ENCODE assay signal across 28 mouse cellular contexts in the genomic region with DNA sequence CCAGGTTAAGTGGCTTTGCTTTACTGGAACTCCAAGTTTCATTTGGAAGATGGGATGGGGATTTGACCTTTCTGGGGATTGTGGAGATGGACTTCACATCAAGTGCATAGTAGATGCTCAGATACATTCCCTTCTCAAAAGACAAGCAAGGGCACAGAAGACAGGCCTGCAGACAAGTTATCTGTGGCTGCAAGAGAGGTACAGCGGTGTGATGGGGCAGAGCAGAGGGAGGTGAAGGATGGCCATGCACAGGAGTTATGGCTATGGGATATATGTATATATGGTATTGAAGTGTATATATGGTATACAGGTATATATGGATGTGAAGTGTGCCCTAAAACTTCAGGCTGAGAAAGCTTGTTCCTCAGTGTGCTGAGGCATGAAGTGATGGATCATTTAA.
DNase-seq lines count a peak whose midpoint lies in the region; ATAC-seq and TF ChIP-seq lines count a peak whose summit lies in the region.
"Had no signal": no experiment of that assay in that cellular context is flagged by ENCODE, and none has a peak within 500 bp of the region (broad histone marks: within the 10 kb centered on the region; RNA-seq: fewer than 3 reads in every experiment).

No protein-coding gene starts in this region.

- peaks cover 11% of the 10 kb centered on the region for H3K4me1 ChIP-seq in hindbrain, embryonic 13.5 days (replicated peaks)
- H3K4me1 ChIP-seq in hindbrain, embryonic 10.5 days (replicated peaks): 0 out of 2 replicates have a peak, but pooled peaks cover 4% of the 10 kb centered on the region
- 0 out of 2 replicates have a peak, but pooled peaks cover 9% of the 10 kb centered on the region for H3K4me1 ChIP-seq in midbrain, embryonic 15.5 days
- H3K4me1 ChIP-seq in midbrain, embryonic 10.5 days: peaks cover 9% of the 10 kb centered on the region
- peaks cover 39% of the 10 kb centered on the region for H3K4me1 ChIP-seq in liver, embryonic 13.5 days (replicated peaks)
- no peaks in the 10 kb centered on the region for H3K4me1 ChIP-seq in neural tube, embryonic 15.5 days
- no peaks in the 10 kb centered on the region for H3K4me1 ChIP-seq in lung, postnatal 0 days (ENCODE audit: insufficient read depth, low read depth, low read length)
- H3K4me1 ChIP-seq: embryonic facial prominence, embryonic 12.5 days; heart, embryonic 13.5 days; stomach, embryonic 15.5 days had no signal

- H3K9me3 ChIP-seq in hindbrain, embryonic 13.5 days: no peaks in the 10 kb centered on the region
- H3K9me3 ChIP-seq in hindbrain, embryonic 10.5 days: no peaks in the 10 kb centered on the region
- no peaks in the 10 kb centered on the region for H3K9me3 ChIP-seq in midbrain, embryonic 15.5 days
- H3K9me3 ChIP-seq in midbrain, embryonic 10.5 days (replicated peaks): no peaks in the 10 kb centered on the region
- no peaks in the 10 kb centered on the region for H3K9me3 ChIP-seq in liver, embryonic 13.5 days (replicated peaks)
- no peaks in the 10 kb centered on the region for H3K9me3 ChIP-seq in neural tube, embryonic 15.5 days (replicated peaks)
- H3K9me3 ChIP-seq in lung, postnatal 0 days (ENCODE audit: low read length): no peaks in the 10 kb centered on the region
- H3K9me3 ChIP-seq: embryonic facial prominence, embryonic 12.5 days; heart, embryonic 13.5 days; midbrain, embryonic 12.5 days; stomach, embryonic 15.5 days had no signal

- H3K27me3 ChIP-seq in hindbrain, embryonic 13.5 days: no peaks in the 10 kb centered on the region
- H3K27me3 ChIP-seq in hindbrain, embryonic 10.5 days (ENCODE audit: insufficient read depth, poor library complexity, severe bottlenecking): no peaks in the 10 kb centered on the region
- H3K27me3 ChIP-seq in midbrain, embryonic 15.5 days (replicated peaks): no peaks in the 10 kb centered on the region
- no peaks in the 10 kb centered on the region for H3K27me3 ChIP-seq in midbrain, embryonic 10.5 days (ENCODE audit: low read depth, poor library complexity, severe bottlenecking)
- no peaks in the 10 kb centered on the region for H3K27me3 ChIP-seq in liver, embryonic 13.5 days
- no peaks in the 10 kb centered on the region for H3K27me3 ChIP-seq in neural tube, embryonic 15.5 days (replicated peaks)
- H3K27me3 ChIP-seq in lung, postnatal 0 days (replicated peaks; ENCODE audit: insufficient read depth, low read length): no peaks in the 10 kb centered on the region
- H3K27me3 ChIP-seq: embryonic facial prominence, embryonic 12.5 days; heart, embryonic 13.5 days; midbrain, embryonic 12.5 days; stomach, embryonic 15.5 days had no signal

- no peak overlapping the region for H3K4me3 ChIP-seq in hindbrain, embryonic 13.5 days
- H3K4me3 ChIP-seq in hindbrain, embryonic 10.5 days: no peak overlapping the region
- H3K4me3 ChIP-seq in midbrain, embryonic 15.5 days: no peak overlapping the region
- H3K4me3 ChIP-seq in midbrain, embryonic 10.5 days: no peak overlapping the region
- no peak overlapping the region for H3K4me3 ChIP-seq in liver, embryonic 13.5 days (replicated peaks)
- no peak overlapping the region for H3K4me3 ChIP-seq in neural tube, embryonic 15.5 days (replicated peaks)
- no peak overlapping the region for H3K4me3 ChIP-seq in lung, postnatal 0 days (ENCODE audit: low read depth, low read length)
- H3K4me3 ChIP-seq: embryonic facial prominence, embryonic 12.5 days; heart, embryonic 13.5 days; midbrain, embryonic 12.5 days; myocyte; stomach, embryonic 15.5 days had no signal

- TF ChIP-seq EP300 in lung, postnatal 0 days (IDR thresholded peaks at IDR 0.05): no peak

- H3K9ac ChIP-seq in hindbrain, embryonic 13.5 days: no peak overlapping the region
- no peak overlapping the region for H3K9ac ChIP-seq in midbrain, embryonic 15.5 days
- H3K9ac ChIP-seq in liver, embryonic 13.5 days: no peak overlapping the region
- H3K9ac ChIP-seq in neural tube, embryonic 15.5 days (replicated peaks): no peak overlapping the region
- H3K9ac ChIP-seq in lung, postnatal 0 days (replicated peaks; ENCODE audit: low read depth): no peak overlapping the region
- H3K9ac ChIP-seq: embryonic facial prominence, embryonic 12.5 days; forebrain, postnatal 0 days; heart, embryonic 13.5 days; lung, embryonic 14.5 days; midbrain, embryonic 12.5 days; stomach, embryonic 15.5 days had no signal

- H3K4me2 ChIP-seq in hindbrain, embryonic 13.5 days: no peak overlapping the region
- H3K4me2 ChIP-seq in midbrain, embryonic 15.5 days: no peak overlapping the region
- H3K4me2 ChIP-seq in liver, embryonic 13.5 days: peak overlapping the region; percentile 50
- H3K4me2 ChIP-seq in neural tube, embryonic 15.5 days: no peak overlapping the region
- H3K4me2 ChIP-seq in lung, postnatal 0 days (replicated peaks; ENCODE audit: low read depth, low read length): no peak overlapping the region
- H3K4me2 ChIP-seq: embryonic facial prominence, embryonic 12.5 days; heart, embryonic 13.5 days; lung, embryonic 14.5 days; midbrain, embryonic 12.5 days; stomach, embryonic 15.5 days had no signal

- 0 out of 2 replicates have a peak overlapping the region, but pooled peaks have one; percentile 66 for H3K27ac ChIP-seq in hindbrain, embryonic 13.5 days
- no peak overlapping the region for H3K27ac ChIP-seq in hindbrain, embryonic 10.5 days
- 0 out of 2 replicates have a peak overlapping the region, but pooled peaks have one; percentile 42 for H3K27ac ChIP-seq in midbrain, embryonic 15.5 days
- no peak overlapping the region for H3K27ac ChIP-seq in midbrain, embryonic 10.5 days (replicated peaks)
- H3K27ac ChIP-seq in liver, embryonic 13.5 days: peak overlapping the region; percentile 88
- H3K27ac ChIP-seq in neural tube, embryonic 15.5 days (replicated peaks): peak overlapping the region; percentile 48; the same call in 1 of the 2 replicates
- H3K27ac ChIP-seq in lung, postnatal 0 days (ENCODE audit: low read length): no peak overlapping the region
- H3K27ac ChIP-seq: embryonic facial prominence, embryonic 12.5 days; heart, embryonic 13.5 days; midbrain, embryonic 12.5 days; stomach, embryonic 15.5 days had no signal

- ATAC-seq in hindbrain, embryonic 13.5 days (ENCODE audit: low FRiP score): no peak
- no peak for ATAC-seq in midbrain, embryonic 15.5 days (replicated peaks)
- peak; percentile 76 for ATAC-seq in liver, embryonic 13.5 days (ENCODE audit: low read depth)
- no peak for ATAC-seq in neural tube, embryonic 15.5 days (ENCODE audit: low FRiP score)
- no peak for ATAC-seq in lung, postnatal 0 days
- ATAC-seq: forebrain, postnatal 0 days; intestine, postnatal 0 days; Patski had no signal

- no peaks in the 10 kb centered on the region for H3K36me3 ChIP-seq in hindbrain, embryonic 13.5 days
- no peaks in the 10 kb centered on the region for H3K36me3 ChIP-seq in hindbrain, embryonic 10.5 days
- H3K36me3 ChIP-seq in midbrain, embryonic 15.5 days (replicated peaks): no peaks in the 10 kb centered on the region
- no peaks in the 10 kb centered on the region for H3K36me3 ChIP-seq in midbrain, embryonic 10.5 days
- H3K36me3 ChIP-seq in liver, embryonic 13.5 days: no peaks in the 10 kb centered on the region
- H3K36me3 ChIP-seq in neural tube, embryonic 15.5 days: no peaks in the 10 kb centered on the region
- no peaks in the 10 kb centered on the region for H3K36me3 ChIP-seq in lung, postnatal 0 days (ENCODE audit: insufficient read depth, low read length)
- H3K36me3 ChIP-seq: embryonic facial prominence, embryonic 12.5 days; G1E; heart, embryonic 13.5 days; midbrain, embryonic 12.5 days; stomach, embryonic 15.5 days had no signal

- TF ChIP-seq CTCF in lung, postnatal 0 days (IDR thresholded peaks at IDR 0.05): no peak

- WGBS in hindbrain, embryonic 13.5 days: 88% methylated on average over 1 of the region's 1 CpGs
- 86% methylated on average over 1 of the region's 1 CpGs for WGBS in hindbrain, embryonic 10.5 days
- 93% methylated on average over 1 of the region's 1 CpGs for WGBS in midbrain, embryonic 15.5 days
- WGBS in midbrain, embryonic 10.5 days: 88% methylated on average over 1 of the region's 1 CpGs
- 45% methylated on average over 1 of the region's 1 CpGs for WGBS in liver, embryonic 13.5 days (ENCODE audit: insufficient replicate concordance)
- WGBS in neural tube, embryonic 15.5 days: 96% methylated on average over 1 of the region's 1 CpGs
- WGBS in lung, postnatal 0 days: 89% methylated on average over 1 of the region's 1 CpGs

- no peak for DNase-seq in hindbrain, embryonic 10.5 days (ENCODE audit: low spot score)
- no peak for DNase-seq in midbrain, embryonic 10.5 days (ENCODE audit: low spot score)
- DNase-seq in liver, embryonic 13.5 days: no peak
- DNase-seq in lung, postnatal 0 days (ENCODE audit: low spot score): no peak
- DNase-seq: adrenal gland, postnatal 10 days; cerebellum, adult 9-10 months; forebrain, postnatal 0 days; heart, postnatal 10 days; kidney, adult 9 months; kidney, postnatal 10 days; layer of hippocampus, postnatal 36 days; left cerebral cortex, postnatal 4 days; lung, embryonic 14.5 days; retina, postnatal 1 day; right cerebral cortex, postnatal 25 days; thymus, adult 18-20 months; thymus, postnatal 25 days had no signal

Comparison
In these comparisons a context has a peak if more than half of its experiments do, and no peak if none do; other contexts are left out.
1. H3K27ac ChIP-seq: peak in hindbrain, embryonic 13.5 days (single experiment), midbrain, embryonic 15.5 days (single experiment), liver, embryonic 13.5 days (single experiment) and neural tube, embryonic 15.5 days (single experiment); none in hindbrain, embryonic 10.5 days (single experiment), midbrain, embryonic 10.5 days (single experiment) and lung, postnatal 0 days (single experiment).